In genomic region chr1:170894603-170895602, GRCm38 (mm10) we compare ENCODE assay signal across 8 mouse cellular contexts. TPM values are rescaled to one million over a fixed set of nuclear protein-coding genes. Genes with fewer than 3 reads are reported as not detected.
DNase-seq lines count a peak whose midpoint lies in the region; ATAC-seq and TF ChIP-seq lines count a peak whose summit lies in the region.

No protein-coding gene starts in this region.

- H3K4me3 ChIP-seq in heart, adult 2 months = no peak overlapping the region
- no peak overlapping the region for H3K4me3 ChIP-seq in thymus, adult 2 months (ENCODE audit: control insufficient read depth, insufficient read depth, low read length)
- H3K4me3 ChIP-seq in stomach, postnatal 0 days (ENCODE audit: low read depth, low read length) = no peak overlapping the region

- 61% methylated on average over 9 of the region's 9 CpGs for WGBS in heart, adult 2 months
- 60% methylated on average over 9 of the region's 9 CpGs for WGBS in thymus, adult 2 months
- 62% methylated on average over 9 of the region's 9 CpGs for WGBS in stomach, postnatal 0 days

- no peak overlapping the region for H3K9ac ChIP-seq in heart, adult 2 months (ENCODE audit: low read depth, low read length)
- H3K9ac ChIP-seq in stomach, postnatal 0 days (ENCODE audit: low read length) = no peak overlapping the region

- TF ChIP-seq EP300 in heart, adult 2 months (IDR thresholded peaks at IDR 0.05; ENCODE audit: insufficient read depth, low read depth, low read length) = no peak
- no peak for TF ChIP-seq EP300 in stomach, postnatal 0 days (optimal IDR thresholded peaks at IDR 0.05)

- H3K9me3 ChIP-seq in stomach, postnatal 0 days (ENCODE audit: control insufficient read depth, low read length) = no peaks in the 10 kb centered on the region

- peak; percentile 69; the same call in 1 of the 2 replicates for ATAC-seq in erythroblast, adult 5-6 weeks (replicated peaks; ENCODE audit: low FRiP score, poor library complexity, severe bottlenecking)
- no peak for ATAC-seq in stomach, postnatal 0 days (ENCODE audit: low FRiP score, low TSS enrichment)

- H3K36me3 ChIP-seq in heart, adult 2 months (ENCODE audit: control insufficient read depth, insufficient read depth, low read length) = no peaks in the 10 kb centered on the region
- H3K36me3 ChIP-seq in thymus, adult 2 months (ENCODE audit: control insufficient read depth, insufficient read depth, low read length) = no peaks in the 10 kb centered on the region
- H3K36me3 ChIP-seq in stomach, postnatal 0 days (ENCODE audit: control insufficient read depth, insufficient read depth, low read length) = no peaks in the 10 kb centered on the region

- peak; percentile 83 for TF ChIP-seq CTCF in heart, adult 2 months (IDR thresholded peaks at IDR 0.05)
- TF ChIP-seq CTCF in thymus, adult 2 months (IDR thresholded peaks at IDR 0.05; ENCODE audit: borderline replicate concordance, control insufficient read depth, extremely low read depth, insufficient read depth, low read length, poor library complexity) = no peak
- peak; percentile 79 for TF ChIP-seq CTCF in stomach, postnatal 0 days (IDR thresholded peaks at IDR 0.05; ENCODE audit: low read depth)

- no peaks in the 10 kb centered on the region for H3K79me2 ChIP-seq in heart, adult 2 months (replicated peaks; ENCODE audit: control insufficient read depth, insufficient read depth, low read length)

- no peak for DNase-seq in heart, adult 2 months
- no peak for DNase-seq in heart, adult 9 months (ENCODE audit: low spot score in 2 of 2)
- DNase-seq in thymus, postnatal 14 days = peak; percentile 15
- DNase-seq in thymus, adult 2 months = no peak
- no peak for DNase-seq in stomach, postnatal 0 days (ENCODE audit: low spot score)
- no peak for DNase-seq in gastrocnemius, postnatal 10 days
- DNase-seq in left cerebral cortex, adult 11 months (ENCODE audit: low spot score) = no peak

- 0 out of 2 replicates have a peak, but pooled peaks cover 1% of the 10 kb centered on the region for H3K27me3 ChIP-seq in heart, adult 2 months (ENCODE audit: control insufficient read depth, insufficient read depth, low read length)
- H3K27me3 ChIP-seq in thymus, adult 2 months (ENCODE audit: control insufficient read depth, insufficient read depth, low read length) = no peaks in the 10 kb centered on the region
- H3K27me3 ChIP-seq in stomach, postnatal 0 days (ENCODE audit: control insufficient read depth, insufficient read depth, low read length) = no peaks in the 10 kb centered on the region

- no peak overlapping the region for H3K4me2 ChIP-seq in stomach, postnatal 0 days (replicated peaks; ENCODE audit: low read depth)

- H3K4me1 ChIP-seq in heart, adult 2 months (ENCODE audit: control insufficient read depth, insufficient read depth, low read length) = no peaks in the 10 kb centered on the region; the same call in 1 of the 2 replicates
- H3K4me1 ChIP-seq in thymus, adult 2 months (replicated peaks; ENCODE audit: control insufficient read depth, insufficient read depth, low read length) = no peaks in the 10 kb centered on the region
- H3K4me1 ChIP-seq in stomach, postnatal 0 days (replicated peaks; ENCODE audit: control insufficient read depth, insufficient read depth) = no peaks in the 10 kb centered on the region

- no peak for TF ChIP-seq POLR2A in heart, adult 2 months (IDR thresholded peaks at IDR 0.05; ENCODE audit: insufficient read depth, low read depth, low read length)
- no peak for TF ChIP-seq POLR2A in thymus, adult 2 months (IDR thresholded peaks at IDR 0.05; ENCODE audit: control insufficient read depth, extremely low read depth, insufficient read depth, low read length, poor library complexity)

- H3K27ac ChIP-seq in heart, adult 2 months = no peak overlapping the region
- no peak overlapping the region for H3K27ac ChIP-seq in thymus, adult 2 months (ENCODE audit: control insufficient read depth, insufficient read depth, low read length)
- H3K27ac ChIP-seq in stomach, postnatal 0 days (replicated peaks) = no peak overlapping the region

- intact Hi-C loops in heart, adult 2 months (cut with DNase I) = no loop called here

RNA-seq across cellular contexts. Expression of gene Dusp12, which starts 9.6 kb away (rescaled TPM):
- 1 to 10 TPM; 6.8 to 7.0 TPM for total RNA-seq in heart, adult 2 months (2021)
- 6.7 and 10.3 TPM in 2 replicates for polyA plus RNA-seq in heart, adult 2 months (2012; rRNA removed)
- 17.7 and 19.3 TPM in 2 replicates for polyA plus RNA-seq in thymus, adult 2 months (2012; rRNA removed)
- total RNA-seq in erythroblast, adult 5-6 weeks (2015; ENCODE audit: low replicate concordance) = 1.7 TPM in 1 of 2 replicates, not detected in the other
- total RNA-seq in erythroblast, adult 5-6 weeks (2017; ENCODE audit: low replicate concordance) = 1.4 and 1.5 TPM in 2 replicates
- polyA plus RNA-seq in stomach, postnatal 0 days (2015; fragmentation: Nextera tagmentation; extraction: Ambion mirVana) = 23.8 and 23.9 TPM in 2 replicates
- total RNA-seq in gastrocnemius, postnatal 10 days (2021) = 1 to 10 TPM; 7.5 to 9.7 TPM

RNA-seq across cellular contexts. Expression of gene Gm26620, which starts 10.0 kb away (rescaled TPM):
- total RNA-seq in heart, adult 2 months (2021) = under 1 TPM in 1 of 2 experiments, not detected in 1; 0.52 TPM
- polyA plus RNA-seq in heart, adult 2 months (2012; rRNA removed) = 0.53 and 0.61 TPM in 2 replicates
- 0.26 and 0.46 TPM in 2 replicates for polyA plus RNA-seq in thymus, adult 2 months (2012; rRNA removed)
- not detected in 2 replicates for total RNA-seq in erythroblast, adult 5-6 weeks (2015; ENCODE audit: low replicate concordance)
- total RNA-seq in erythroblast, adult 5-6 weeks (2017; ENCODE audit: low replicate concordance) = not detected in 2 replicates
- 0.67 and 1.4 TPM in 2 replicates for polyA plus RNA-seq in stomach, postnatal 0 days (2015; fragmentation: Nextera tagmentation; extraction: Ambion mirVana)
- total RNA-seq in gastrocnemius, postnatal 10 days (2021) = under 1 TPM; 0.45 to 0.80 TPM

RNA-seq across cellular contexts. Expression of gene Fcrlb, which starts 17.8 kb away (rescaled TPM):
- total RNA-seq in heart, adult 2 months (2021) = not detected
- not detected in 2 replicates for polyA plus RNA-seq in heart, adult 2 months (2012; rRNA removed)
- 1.00 and 1.1 TPM in 2 replicates for polyA plus RNA-seq in thymus, adult 2 months (2012; rRNA removed)
- not detected in 2 replicates for total RNA-seq in erythroblast, adult 5-6 weeks (2015; ENCODE audit: low replicate concordance)
- total RNA-seq in erythroblast, adult 5-6 weeks (2017; ENCODE audit: low replicate concordance) = not detected in 2 replicates
- polyA plus RNA-seq in stomach, postnatal 0 days (2015; fragmentation: Nextera tagmentation; extraction: Ambion mirVana) = 0.10 and 0.12 TPM in 2 replicates
- not detected for total RNA-seq in gastrocnemius, postnatal 10 days (2021)

RNA-seq across cellular contexts. Expression of gene Atf6, which starts 27.3 kb away (rescaled TPM):
- total RNA-seq in heart, adult 2 months (2021) = 10 to 100 TPM; 62.6 to 82.3 TPM
- polyA plus RNA-seq in heart, adult 2 months (2012; rRNA removed) = 22.0 and 44.5 TPM in 2 replicates
- polyA plus RNA-seq in thymus, adult 2 months (2012; rRNA removed) = 5.4 and 7.0 TPM in 2 replicates
- 17.3 and 21.5 TPM in 2 replicates for total RNA-seq in erythroblast, adult 5-6 weeks (2015; ENCODE audit: low replicate concordance)
- total RNA-seq in erythroblast, adult 5-6 weeks (2017; ENCODE audit: low replicate concordance) = 22.6 and 27.2 TPM in 2 replicates
- polyA plus RNA-seq in stomach, postnatal 0 days (2015; fragmentation: Nextera tagmentation; extraction: Ambion mirVana) = 5.6 and 6.2 TPM in 2 replicates
- 10 to 100 TPM; 17.2 to 17.5 TPM for total RNA-seq in gastrocnemius, postnatal 10 days (2021)

RNA-seq across cellular contexts. Expression of gene Fcrla, which starts 32.5 kb away (rescaled TPM):
- total RNA-seq in heart, adult 2 months (2021) = under 1 TPM; 0.39 to 0.89 TPM
- 1.9 and 2.2 TPM in 2 replicates for polyA plus RNA-seq in heart, adult 2 months (2012; rRNA removed)
- 9.9 and 11.0 TPM in 2 replicates for polyA plus RNA-seq in thymus, adult 2 months (2012; rRNA removed)
- total RNA-seq in erythroblast, adult 5-6 weeks (2015; ENCODE audit: low replicate concordance) = 0.63 TPM in 1 of 2 replicates, not detected in the other
- 0.84 and 0.94 TPM in 2 replicates for total RNA-seq in erythroblast, adult 5-6 weeks (2017; ENCODE audit: low replicate concordance)
- 0.29 and 0.38 TPM in 2 replicates for polyA plus RNA-seq in stomach, postnatal 0 days (2015; fragmentation: Nextera tagmentation; extraction: Ambion mirVana)
- total RNA-seq in gastrocnemius, postnatal 10 days (2021) = 1 to 10 TPM in 1 of 2 experiments, under 1 TPM in 1; 0.28 to 1.8 TPM
